Mouse (Mus musculus) hindbrain, embryonic 11.5 days (tissue): Measurements from ENCODE around the gene Pnrc1. TPM values are rescaled to one million over a fixed set of nuclear protein-coding genes. Genes with fewer than 3 reads are reported as not detected.
"Not testable (repeated sequence)": the region's sequence is repeated elsewhere in the genome, so short reads cannot be mapped to it uniquely, and the experiment has no call there.

Experiments
- ATAC-seq: fragments of 200-750 bp; cut with Nextera tagmentation; 2 replicates; pipeline ENCODE4 v1.8.0; 2017; ENCODE audit warnings: mild to moderate bottlenecking, moderate TSS enrichment, moderate library complexity; ENCODE audit not compliant: low FRiP score
- DNase-seq: peaks from one replicate; pipeline ENCODE4 v3.0.0-alpha.2; 2015; ENCODE audit warnings: low spot score
- H3K27ac ChIP-seq: fragments of 300-500 bp; sonication (generic); 2 replicates; pipeline ENCODE4 v1.5.1; 2014; ENCODE audit warnings: mild to moderate bottlenecking, low read depth, low read length
- H3K27me3 ChIP-seq: fragments of 300-500 bp; sonication (generic); 2 replicates; pipeline ENCODE4 v1.6.1; 2014; ENCODE audit warnings: mild to moderate bottlenecking, low read length, moderate library complexity, mixed read lengths; ENCODE audit not compliant: control insufficient read depth, insufficient read depth
- H3K36me3 ChIP-seq: fragments of 300-500 bp; sonication (generic); 2 replicates; pipeline ENCODE4 v1.6.1; 2014; ENCODE audit warnings: mild to moderate bottlenecking, low read length, moderate library complexity, mixed read lengths; ENCODE audit not compliant: control insufficient read depth, insufficient read depth
- H3K4me1 ChIP-seq: fragments of 300-500 bp; sonication (generic); replicated peaks from 2 replicates; pipeline ENCODE4 v1.6.1; 2014; ENCODE audit warnings: low read length, mixed read lengths; ENCODE audit not compliant: control insufficient read depth, insufficient read depth
- H3K4me2 ChIP-seq: fragments of 300-500 bp; sonication (generic); replicated peaks from 2 replicates; pipeline ENCODE4 v1.6.1; 2014; ENCODE audit warnings: mild to moderate bottlenecking, low read depth, low read length
- H3K4me3 ChIP-seq: fragments of 300-500 bp; sonication (generic); 2 replicates; pipeline ENCODE4 v1.5.1; 2014; ENCODE audit warnings: low read depth, low read length
- H3K9ac ChIP-seq: fragments of 300-500 bp; sonication (generic); 2 replicates; pipeline ENCODE4 v1.6.1; 2014; ENCODE audit warnings: low read depth, low read length
- H3K9me3 ChIP-seq: fragments of 300-500 bp; sonication (generic); 2 replicates; pipeline ENCODE4 v1.6.1; 2016; ENCODE audit warnings: low read length; ENCODE audit not compliant: control insufficient read depth
- WGBS: fragments of 180-500 bp; shearing (Covaris S2); extraction: QIAGEN DNeasy Blood & Tissue Kit; methylation state at CpG from one replicate; pipeline ENCODE4 v1.1.7; 2014; 5-methylcytosine and 5-hydroxymethylcytosine counted together
- polyA plus RNA-seq: library from polyadenylated mRNA; unstranded; fragments of >200 nt; fragmentation: Nextera tagmentation; extraction: Ambion mirVana; gene quantifications from 2 replicates; pipeline ENCODE4 v1.2.1, GENCODE M21; 2014

The Pnrc1 gene
- 84.3 and 89.4 TPM in 2 replicates for polyA plus RNA-seq

DNA sequence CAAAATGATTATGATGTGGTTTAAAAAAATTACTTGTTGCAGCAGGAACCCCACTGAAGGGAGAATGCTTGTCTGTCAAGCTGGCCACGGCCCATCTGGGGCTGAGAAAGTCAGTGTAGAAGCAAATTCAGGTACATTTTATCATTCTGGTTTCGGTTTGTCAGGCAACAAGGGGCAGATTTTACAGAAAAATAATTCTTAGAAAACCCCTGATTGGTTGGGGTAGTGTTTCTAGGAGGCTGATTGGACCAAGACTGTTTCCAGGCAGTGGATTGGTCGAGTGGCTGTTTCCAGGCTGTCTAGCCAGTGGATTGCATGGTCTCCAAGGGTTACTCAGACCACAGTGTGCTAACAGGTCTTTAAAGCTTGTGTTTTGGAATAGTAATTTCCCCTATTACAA is at the start of gene Pnrc1:
Pnrc1 (minus strand) TSS at position 162 of the 400 bp plus-strand sequence.
- DNase-seq (no peak), ATAC-seq (no peak)
- Histone ChIP-seq H3K36me3 (no peaks in the 10 kb centered on the region), H3K4me2 (no peak within 1 kb of the TSS), H3K9me3 (no peaks in the 10 kb centered on the region), H3K27me3 (no peaks in the 10 kb centered on the region), H3K27ac (no peak within 1 kb of the TSS), H3K4me3 (no peak within 1 kb of the TSS), H3K4me1 (no peaks in the 10 kb centered on the region), H3K9ac (no peak within 1 kb of the TSS)
- 75% methylated on average over 3 of the region's 3 CpGs for whole genome bisulfite sequencing

GRCm38 (mm10) chr4:33337999-33338398 is 48.0 kb upstream of the Pnrc1 start:
- Histone ChIP-seq H3K27me3 (no peaks in the 10 kb centered on the region), H3K4me2 (no peak overlapping the region), H3K9me3 (no peaks in the 10 kb centered on the region), H3K36me3 (peaks cover 2% of the 10 kb centered on the region; the same call in 1 of the 2 replicates), H3K4me3 (no peak overlapping the region), H3K27ac (no peak overlapping the region), H3K9ac (no peak overlapping the region), H3K4me1 (no peaks in the 10 kb centered on the region)
- ATAC-seq: no peak
- no peak for DNase-seq
- 90% methylated on average over 1 of the region's 1 CpGs for WGBS

GRCm38 (mm10) chr4:33332956-33333455 is 43.0 kb upstream of the Pnrc1 start:
- no peak for ATAC-seq
- WGBS: 100% methylated on average over 1 of the region's 1 CpGs
- Histone ChIP-seq H3K9ac (no peak overlapping the region), H3K9me3 (no peaks in the 10 kb centered on the region), H3K4me3 (no peak overlapping the region), H3K36me3 (0 out of 2 replicates have a peak, but pooled peaks cover 2% of the 10 kb centered on the region), H3K4me2 (no peak overlapping the region), H3K27me3 (no peaks in the 10 kb centered on the region), H3K27ac (no peak overlapping the region), H3K4me1 (no peaks in the 10 kb centered on the region)
- no peak for DNase-seq

DNA sequence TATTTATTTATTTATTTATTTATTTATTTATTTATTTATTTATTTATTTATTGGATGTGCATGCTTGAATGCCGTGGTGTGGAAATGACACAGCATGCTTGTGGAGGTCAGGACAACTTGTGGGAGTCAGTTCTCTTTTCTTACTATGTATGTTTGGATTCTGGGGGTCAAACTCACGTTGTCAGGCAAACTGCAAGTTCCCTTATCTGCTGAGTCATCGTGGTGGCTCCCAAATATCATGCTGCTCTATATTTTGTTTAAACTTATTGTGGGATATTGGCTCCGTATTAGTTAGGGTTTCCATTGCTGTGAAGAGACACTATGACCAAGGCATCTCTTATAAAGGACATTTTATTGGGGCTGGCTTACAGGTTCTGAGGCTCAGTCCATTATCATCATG is 41.2 kb upstream of the Pnrc1 start:
- no peak for ATAC-seq
- H3K4me2 ChIP-seq: no peak overlapping the region
- H3K4me1 ChIP-seq: no peaks in the 10 kb centered on the region
- no peak for DNase-seq
- H3K27ac ChIP-seq: no peak overlapping the region
- H3K27me3 ChIP-seq: no peaks in the 10 kb centered on the region
- 94% methylated on average over 4 of the region's 4 CpGs for WGBS
- H3K4me3 ChIP-seq: no peak overlapping the region
- no peak overlapping the region for H3K9ac ChIP-seq
- H3K9me3 ChIP-seq: no peaks in the 10 kb centered on the region
- H3K36me3 ChIP-seq: 0 out of 2 replicates have a peak, but pooled peaks cover 2% of the 10 kb centered on the region

- H3K9ac ChIP-seq: no peak overlapping the region
- no peak overlapping the region for H3K4me2 ChIP-seq
- H3K9me3 ChIP-seq: no peaks in the 10 kb centered on the region
- no peaks in the 10 kb centered on the region for H3K4me1 ChIP-seq
- no peak overlapping the region for H3K27ac ChIP-seq
- no peak for ATAC-seq
- H3K27me3 ChIP-seq: no peaks in the 10 kb centered on the region
- no peak overlapping the region for H3K4me3 ChIP-seq
- WGBS: 89% methylated on average over 5 of the region's 5 CpGs
- no peaks in the 10 kb centered on the region for H3K36me3 ChIP-seq
- no peak for DNase-seq
Measured at GRCm38 (mm10) chr4:33315840-33316239, 25.9 kb upstream of the Pnrc1 start.

DNA sequence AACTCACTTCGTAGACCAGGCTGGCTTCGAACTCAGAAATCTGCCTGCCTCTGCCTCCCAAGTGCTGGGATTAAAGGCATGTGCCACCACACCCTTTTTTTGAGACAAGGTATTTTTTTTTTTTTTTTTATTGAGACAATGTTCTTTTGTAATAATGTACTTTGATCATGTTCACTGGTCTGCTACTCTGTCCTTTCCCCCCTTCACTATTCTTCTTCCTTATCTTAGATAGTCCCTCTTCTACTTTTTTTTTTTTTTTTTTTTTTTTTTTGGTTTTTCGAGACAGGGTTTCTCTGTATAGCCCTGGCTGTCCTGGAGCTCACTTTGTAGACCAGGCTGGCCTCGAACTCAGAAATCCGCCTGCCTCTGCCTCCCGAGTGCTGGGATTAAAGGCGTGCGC is 24.2 kb upstream of the Pnrc1 start:
- H3K36me3 ChIP-seq: not testable (repeated sequence)

DNA sequence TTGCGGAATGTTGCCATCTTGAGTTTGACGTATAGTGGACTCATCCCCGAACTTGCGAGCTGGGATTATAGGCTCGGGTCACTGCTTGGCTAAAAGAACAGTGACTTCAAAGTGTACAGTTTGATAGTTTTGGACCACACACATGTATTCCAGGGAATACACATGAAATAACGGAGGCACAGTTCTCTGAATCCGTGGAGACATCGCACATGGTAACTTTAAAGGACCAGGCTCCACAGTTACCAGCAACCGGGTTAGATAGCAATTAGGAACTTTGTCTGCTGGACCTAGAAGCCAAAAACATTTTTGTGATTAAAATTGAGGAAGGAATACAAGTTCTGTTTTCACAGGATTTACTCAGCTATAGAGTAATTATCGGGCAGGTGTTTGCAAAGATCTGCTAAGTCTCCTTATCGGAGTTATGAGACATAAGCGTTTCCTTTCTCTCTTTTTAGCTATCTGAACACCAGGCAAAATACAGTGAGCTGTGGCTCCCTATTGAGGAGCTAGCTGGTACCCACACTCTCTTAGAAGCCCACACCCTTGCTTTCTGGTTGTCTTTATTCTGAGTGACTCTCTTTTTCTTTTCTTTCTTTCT is 21.0 kb upstream of the Pnrc1 start:
- Histone ChIP-seq H3K9me3 (no peaks in the 10 kb centered on the region), H3K27me3 (no peaks in the 10 kb centered on the region), H3K4me2 (peak overlapping the region; percentile 54), H3K4me1 (no peaks in the 10 kb centered on the region), H3K4me3 (peak overlapping the region; percentile 89), H3K27ac (no peak overlapping the region), H3K36me3 (no peaks in the 10 kb centered on the region), H3K9ac (peak overlapping the region; percentile 72)
- ATAC-seq (peak; percentile 17; the same call in 1 of the 2 replicates), DNase-seq (no peak)
- WGBS: 22% methylated on average over 12 of the region's 12 CpGs

More for the DNA sequence above, 24.2 kb upstream of the Pnrc1 start:
- H3K9ac ChIP-seq, H3K4me3 ChIP-seq, H3K4me1 ChIP-seq, H3K27me3 ChIP-seq, DNase-seq, H3K27ac ChIP-seq, ATAC-seq, H3K9me3 ChIP-seq, H3K4me2 ChIP-seq: not testable (repeated sequence)
- 99% methylated on average over 6 of the region's 8 CpGs for WGBS

- H3K27ac ChIP-seq: 0 out of 2 replicates have a peak within 1 kb of the TSS, but pooled peaks have one; percentile 30
- peak; percentile 95 for ATAC-seq
- DNase-seq: peak; percentile 99
Measured at GRCm38 (mm10) chr4:33309764-33310757, 20.1 kb upstream of the Pnrc1 start, which contains the start of gene Rngtt. Gene Rngtt, plus strand, starts transcription at chr4:33310311.

More at GRCm38 (mm10) chr4:33309764-33310757, 20.1 kb upstream of the Pnrc1 start, which contains the start of gene Rngtt:
- Histone ChIP-seq H3K9me3 (no peaks in the 10 kb centered on the region), H3K27me3 (no peaks in the 10 kb centered on the region), H3K36me3 (no peaks in the 10 kb centered on the region), H3K4me2 (peak within 1 kb of the TSS; percentile 54), H3K9ac (peak within 1 kb of the TSS; percentile 72), H3K4me1 (no peaks in the 10 kb centered on the region), H3K4me3 (peak within 1 kb of the TSS; percentile 89)
- 3% methylated on average over 59 of the region's 60 CpGs for WGBS
